18 mouse cellular contexts compared by ENCODE assay signal in the genomic region with DNA sequence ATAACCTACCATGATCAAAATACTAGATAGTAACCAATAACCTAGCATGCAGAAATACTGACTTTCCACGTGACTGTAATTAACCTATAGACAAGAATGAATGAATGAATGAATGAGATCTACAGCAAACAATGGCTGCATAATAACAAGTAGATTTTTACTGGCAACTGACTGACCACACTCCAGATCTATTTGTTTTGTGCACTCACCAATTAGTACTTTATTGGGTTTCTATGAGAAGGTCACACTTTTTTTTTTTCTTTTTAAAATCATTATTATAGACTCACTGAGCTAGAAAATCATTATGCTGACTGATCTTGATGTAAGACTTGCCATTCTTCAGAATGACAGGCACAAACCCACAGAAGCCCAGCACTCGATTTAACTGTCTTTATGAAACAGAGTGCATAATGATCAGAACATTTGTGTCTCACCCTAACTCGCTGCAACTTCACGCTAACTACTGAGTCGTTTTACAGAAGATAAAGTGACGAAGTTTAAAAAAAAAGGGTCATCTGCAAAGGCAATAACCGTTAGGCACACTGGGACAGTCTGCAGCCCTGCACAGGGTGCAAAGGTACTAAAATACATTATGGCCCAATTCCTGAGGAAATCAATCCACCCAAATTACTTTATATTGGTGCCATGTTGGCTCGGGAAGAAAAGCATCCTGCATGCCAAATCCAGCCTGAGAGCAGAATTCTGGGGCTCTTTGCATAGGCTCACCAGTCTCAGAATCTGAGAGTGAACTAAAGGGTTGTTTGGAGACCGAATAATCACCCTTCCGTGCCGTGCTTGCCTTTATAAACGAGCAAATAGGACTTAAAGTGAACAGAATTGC. TPM values are rescaled to one million over a fixed set of nuclear protein-coding genes. Genes with fewer than 3 reads are reported as not detected.
DNase-seq lines count a peak whose midpoint lies in the region; ATAC-seq and TF ChIP-seq lines count a peak whose summit lies in the region.
"Had no signal": no experiment of that assay in that cellular context is flagged by ENCODE, and none has a peak within 500 bp of the region (broad histone marks: within the 10 kb centered on the region; RNA-seq: fewer than 3 reads in every experiment).

No protein-coding gene starts in this region.

- H3K27me3 ChIP-seq in hindbrain, embryonic 14.5 days (ENCODE audit: control insufficient read depth, insufficient read depth, low read length), result no peaks in the 10 kb centered on the region
- H3K27me3 ChIP-seq in hindbrain, embryonic 12.5 days, result no peaks in the 10 kb centered on the region
- H3K27me3 ChIP-seq in midbrain, embryonic 16.5 days (ENCODE audit: control insufficient read depth, insufficient read depth, low read depth, low read length), result no peaks in the 10 kb centered on the region
- H3K27me3 ChIP-seq in midbrain, embryonic 13.5 days, result no peaks in the 10 kb centered on the region
- no peaks in the 10 kb centered on the region for H3K27me3 ChIP-seq in forebrain, embryonic 13.5 days
- H3K27me3 ChIP-seq in thymus, adult 2 months (ENCODE audit: control insufficient read depth, insufficient read depth, low read length), result no peaks in the 10 kb centered on the region
- H3K27me3 ChIP-seq: heart, embryonic 13.5 days; megakaryocyte, embryonic 14.5 days had no signal

- H3K4me3 ChIP-seq in hindbrain, embryonic 14.5 days (replicated peaks; ENCODE audit: low read length), result no peak overlapping the region
- H3K4me3 ChIP-seq in hindbrain, embryonic 12.5 days, result no peak overlapping the region
- H3K4me3 ChIP-seq in midbrain, embryonic 16.5 days (ENCODE audit: low read depth, low read length), result no peak overlapping the region
- no peak overlapping the region for H3K4me3 ChIP-seq in midbrain, embryonic 13.5 days (replicated peaks)
- no peak overlapping the region for H3K4me3 ChIP-seq in forebrain, embryonic 13.5 days
- H3K4me3 ChIP-seq in thymus, adult 2 months (ENCODE audit: control insufficient read depth, insufficient read depth, low read length), result no peak overlapping the region
- H3K4me3 ChIP-seq: heart, embryonic 13.5 days; megakaryocyte, embryonic 14.5 days had no signal

- no peaks in the 10 kb centered on the region for H3K36me3 ChIP-seq in hindbrain, embryonic 14.5 days (replicated peaks; ENCODE audit: control insufficient read depth, insufficient read depth)
- H3K36me3 ChIP-seq in hindbrain, embryonic 12.5 days, result no peaks in the 10 kb centered on the region
- no peaks in the 10 kb centered on the region for H3K36me3 ChIP-seq in midbrain, embryonic 16.5 days (ENCODE audit: control insufficient read depth, insufficient read depth, low read length)
- no peaks in the 10 kb centered on the region for H3K36me3 ChIP-seq in midbrain, embryonic 13.5 days
- H3K36me3 ChIP-seq in forebrain, embryonic 13.5 days (ENCODE audit: poor library complexity, severe bottlenecking), result no peaks in the 10 kb centered on the region
- H3K36me3 ChIP-seq in thymus, adult 2 months (ENCODE audit: control insufficient read depth, insufficient read depth, low read length), result no peaks in the 10 kb centered on the region
- H3K36me3 ChIP-seq: heart, embryonic 13.5 days had no signal

- H3K27ac ChIP-seq in hindbrain, embryonic 14.5 days, result no peak overlapping the region
- H3K27ac ChIP-seq in hindbrain, embryonic 12.5 days, result no peak overlapping the region
- H3K27ac ChIP-seq in midbrain, embryonic 16.5 days (ENCODE audit: low read length), result 0 out of 2 replicates have a peak overlapping the region, but pooled peaks have one; percentile 17
- H3K27ac ChIP-seq in midbrain, embryonic 13.5 days, result no peak overlapping the region
- H3K27ac ChIP-seq in forebrain, embryonic 13.5 days, result peak overlapping the region; percentile 33; the same call in 1 of the 2 replicates
- H3K27ac ChIP-seq in thymus, adult 2 months (ENCODE audit: control insufficient read depth, insufficient read depth, low read length), result no peak overlapping the region
- H3K27ac ChIP-seq: heart, embryonic 13.5 days; stomach, postnatal 0 days had no signal

- WGBS in hindbrain, embryonic 14.5 days, result 55% methylated on average over 12 of the region's 12 CpGs
- 68% methylated on average over 12 of the region's 12 CpGs for WGBS in hindbrain, embryonic 12.5 days
- WGBS in midbrain, embryonic 16.5 days, result 55% methylated on average over 12 of the region's 12 CpGs
- WGBS in midbrain, embryonic 13.5 days, result 61% methylated on average over 12 of the region's 12 CpGs
- 21% methylated on average over 12 of the region's 12 CpGs for WGBS in forebrain, embryonic 13.5 days
- WGBS in thymus, adult 2 months, result 84% methylated on average over 12 of the region's 12 CpGs

- peak; percentile 73 for ATAC-seq in hindbrain, embryonic 14.5 days (ENCODE audit: low FRiP score)
- no peak for ATAC-seq in hindbrain, embryonic 12.5 days (ENCODE audit: low FRiP score)
- ATAC-seq in midbrain, embryonic 16.5 days, result no peak
- ATAC-seq in midbrain, embryonic 13.5 days, result no peak
- peak; percentile 68 for ATAC-seq in forebrain, embryonic 13.5 days
- ATAC-seq: lung, postnatal 0 days had no signal

- no peak for DNase-seq in hindbrain, embryonic 14.5 days (ENCODE audit: low spot score)
- DNase-seq in urinary bladder, postnatal 25 days (ENCODE audit: low spot score), result no peak
- DNase-seq in thymus, adult 2 months, result no peak
- no peak for DNase-seq in frontal cortex, postnatal 25 days (ENCODE audit: low spot score in 2 of 2)
- DNase-seq: adrenal gland, adult 2 months; gastrocnemius, postnatal 36 days; kidney, adult 9 months; right cerebral cortex, adult 18-20 months had no signal

- H3K9ac ChIP-seq in hindbrain, embryonic 14.5 days, result no peak overlapping the region
- no peak overlapping the region for H3K9ac ChIP-seq in hindbrain, embryonic 12.5 days
- H3K9ac ChIP-seq in midbrain, embryonic 16.5 days (ENCODE audit: low read depth, low read length), result no peak overlapping the region
- no peak overlapping the region for H3K9ac ChIP-seq in midbrain, embryonic 13.5 days (replicated peaks)
- no peak overlapping the region for H3K9ac ChIP-seq in forebrain, embryonic 13.5 days
- H3K9ac ChIP-seq: heart, embryonic 13.5 days had no signal

- TF ChIP-seq CTCF in thymus, adult 2 months (IDR thresholded peaks at IDR 0.05; ENCODE audit: borderline replicate concordance, control insufficient read depth, extremely low read depth, insufficient read depth, low read length, poor library complexity), result no peak

- TF ChIP-seq POLR2A in thymus, adult 2 months (IDR thresholded peaks at IDR 0.05; ENCODE audit: control insufficient read depth, extremely low read depth, insufficient read depth, low read length, poor library complexity), result no peak

- H3K4me1 ChIP-seq in hindbrain, embryonic 14.5 days (replicated peaks; ENCODE audit: control insufficient read depth, insufficient read depth, low read length), result no peaks in the 10 kb centered on the region
- no peaks in the 10 kb centered on the region for H3K4me1 ChIP-seq in hindbrain, embryonic 12.5 days
- no peaks in the 10 kb centered on the region for H3K4me1 ChIP-seq in midbrain, embryonic 16.5 days (ENCODE audit: control insufficient read depth, insufficient read depth, low read length)
- H3K4me1 ChIP-seq in midbrain, embryonic 13.5 days (replicated peaks), result no peaks in the 10 kb centered on the region
- H3K4me1 ChIP-seq in forebrain, embryonic 13.5 days, result peaks cover 8% of the 10 kb centered on the region; the same call in 1 of the 2 replicates
- H3K4me1 ChIP-seq in thymus, adult 2 months (replicated peaks; ENCODE audit: control insufficient read depth, insufficient read depth, low read length), result no peaks in the 10 kb centered on the region
- H3K4me1 ChIP-seq: heart, embryonic 13.5 days; megakaryocyte, embryonic 14.5 days had no signal

- H3K9me3 ChIP-seq in hindbrain, embryonic 14.5 days (ENCODE audit: control insufficient read depth, low read length), result no peaks in the 10 kb centered on the region
- no peaks in the 10 kb centered on the region for H3K9me3 ChIP-seq in hindbrain, embryonic 12.5 days (replicated peaks)
- no peaks in the 10 kb centered on the region for H3K9me3 ChIP-seq in midbrain, embryonic 16.5 days (replicated peaks; ENCODE audit: control insufficient read depth, low read length, poor library complexity, severe bottlenecking)
- no peaks in the 10 kb centered on the region for H3K9me3 ChIP-seq in midbrain, embryonic 13.5 days
- H3K9me3 ChIP-seq in forebrain, embryonic 13.5 days (replicated peaks), result no peaks in the 10 kb centered on the region
- H3K9me3 ChIP-seq: heart, embryonic 13.5 days had no signal

- peak overlapping the region; percentile 25; the same call in 1 of the 2 replicates for H3K4me2 ChIP-seq in hindbrain, embryonic 14.5 days (replicated peaks)
- no peak overlapping the region for H3K4me2 ChIP-seq in hindbrain, embryonic 12.5 days (replicated peaks)
- peak overlapping the region; percentile 17; the same call in 1 of the 2 replicates for H3K4me2 ChIP-seq in midbrain, embryonic 16.5 days (ENCODE audit: low read length)
- no peak overlapping the region for H3K4me2 ChIP-seq in midbrain, embryonic 13.5 days (replicated peaks)
- peak overlapping the region; percentile 40 for H3K4me2 ChIP-seq in forebrain, embryonic 13.5 days
- H3K4me2 ChIP-seq: heart, embryonic 13.5 days; liver, embryonic 11.5 days had no signal

RNA-seq across cellular contexts. Expression of a gene that starts 33.0 kb away (rescaled TPM):
- 0.16 and 0.20 TPM in 2 replicates for polyA plus RNA-seq in hindbrain, embryonic 14.5 days (2014; fragmentation: Nextera tagmentation; extraction: Ambion mirVana)
- 0.09 and 0.13 TPM in 2 replicates for polyA plus RNA-seq in hindbrain, embryonic 12.5 days (2016; fragmentation: Nextera tagmentation; extraction: Ambion mirVana)
- polyA plus RNA-seq in midbrain, embryonic 16.5 days (2015; fragmentation: Nextera tagmentation; extraction: Ambion mirVana), result 0.06 and 0.31 TPM in 2 replicates
- 0.14 and 0.17 TPM in 2 replicates for polyA plus RNA-seq in midbrain, embryonic 13.5 days (2015; fragmentation: Nextera tagmentation; extraction: Ambion mirVana)
- polyA plus RNA-seq in forebrain, embryonic 13.5 days (2015; fragmentation: Nextera tagmentation; extraction: Ambion mirVana), result 0.10 and 0.11 TPM in 2 replicates
- 0.08 TPM in 1 of 2 replicates, not detected in the other for polyA plus RNA-seq in thymus, adult 2 months (2012; rRNA removed)
- polyA plus RNA-seq: adrenal gland, adult 2 months; liver, embryonic 11.5 days; lung, postnatal 0 days; neural tube, embryonic 11.5 days; stomach, postnatal 0 days had no signal

Comparison
In these comparisons a context has a peak if more than half of its experiments do, and no peak if none do; other contexts are left out.
1. ATAC-seq: peak in hindbrain, embryonic 14.5 days (single experiment) and forebrain, embryonic 13.5 days (single experiment); none in hindbrain, embryonic 12.5 days (single experiment), midbrain, embryonic 16.5 days (single experiment) and midbrain, embryonic 13.5 days (single experiment).
2. H3K27ac ChIP-seq: peak in midbrain, embryonic 16.5 days (single experiment) and forebrain, embryonic 13.5 days (single experiment); none in hindbrain, embryonic 14.5 days (single experiment), hindbrain, embryonic 12.5 days (single experiment), midbrain, embryonic 13.5 days (single experiment) and thymus, adult 2 months (single experiment).
3. H3K4me2 ChIP-seq: peak in hindbrain, embryonic 14.5 days (single experiment), midbrain, embryonic 16.5 days (single experiment) and forebrain, embryonic 13.5 days (single experiment); none in hindbrain, embryonic 12.5 days (single experiment) and midbrain, embryonic 13.5 days (single experiment).